Mouse (Mus musculus): Measurements from ENCODE around the gene Anapc15. TPM values are rescaled to one million over a fixed set of nuclear protein-coding genes. Genes with fewer than 3 reads are reported as not detected.

Gene Anapc15
- total RNA-seq, 2 experiments from 2014 or later = 27.4 to 33.2 TPM

- no peak for DNase-seq
These were observed 19.3 kb upstream of the Anapc15 start for GRCm38 (mm10) chr7:101844186-101844585.

GRCm38 (mm10) chr7:101847934-101848333 lies 15.6 kb upstream of the Anapc15 start:
- no peak for DNase-seq

GRCm38 (mm10) chr7:101851689-101852088 lies 11.8 kb upstream of the Anapc15 start:
- no peak for DNase-seq

- no peak for DNase-seq
These were observed 10.7 kb upstream of the Anapc15 start for GRCm38 (mm10) chr7:101852846-101853245.

- no peak for DNase-seq
These were observed 9.7 kb upstream of the Anapc15 start for GRCm38 (mm10) chr7:101853816-101854215.

GRCm38 (mm10) chr7:101857094-101857493 lies 6.4 kb upstream of the Anapc15 start, which contains the start of gene Folr2:
Gene Folr2 (minus strand): TSS chr7:101857194.
- no peak for DNase-seq

- no peak for DNase-seq
These were observed 5.2 kb upstream of the Anapc15 start for GRCm38 (mm10) chr7:101858362-101858761.

GRCm38 (mm10) chr7:101860978-101861377 lies 2.5 kb upstream of the Anapc15 start:
- peak in 1 of 2 experiments; percentile 19 for DNase-seq

GRCm38 (mm10) chr7:101862291-101862690 lies 1.2 kb upstream of the Anapc15 start:
- DNase-seq = no peak

- DNase-seq = no peak
These were observed 3.2 kb downstream of the Anapc15 start for GRCm38 (mm10) chr7:101866491-101867265.

- DNase-seq = peak in 1 of 2 experiments; percentile 21
These were observed 4.0 kb downstream of the Anapc15 start for GRCm38 (mm10) chr7:101867482-101867881.

- no peak for DNase-seq
These were observed 5.0 kb downstream of the Anapc15 start for GRCm38 (mm10) chr7:101868241-101869162.

GRCm38 (mm10) chr7:101869163-101869500 lies 5.6 kb downstream of the Anapc15 start:
- DNase-seq = no peak

GRCm38 (mm10) chr7:101870629-101871028 lies 7.1 kb downstream of the Anapc15 start, which contains the start of gene Folr1:
Gene Folr1 (minus strand): TSS chr7:101870788.
- DNase-seq = no peak

- peak in 1 of 2 experiments; percentile 35 for DNase-seq
These were observed 7.8 kb downstream of the Anapc15 start for GRCm38 (mm10) chr7:101871296-101871695.

- DNase-seq = peak; percentile 43 to 44
These were observed 12.5 kb downstream of the Anapc15 start for GRCm38 (mm10) chr7:101875978-101876377.

GRCm38 (mm10) chr7:101880855-101881254 lies 17.3 kb downstream of the Anapc15 start:
- no peak for DNase-seq

- DNase-seq = peak in 1 of 2 experiments; percentile 52
These were observed 19.1 kb downstream of the Anapc15 start for GRCm38 (mm10) chr7:101882413-101883154.

GRCm38 (mm10) chr7:101884160-101884559 lies 20.6 kb downstream of the Anapc15 start:
- no peak for DNase-seq

GRCm38 (mm10) chr7:101886274-101886673 lies 22.8 kb downstream of the Anapc15 start:
- DNase-seq = no peak

- DNase-seq = no peak
These were observed 24.9 kb downstream of the Anapc15 start for GRCm38 (mm10) chr7:101888460-101888859.

GRCm38 (mm10) chr7:101895695-101896094 lies 32.2 kb downstream of the Anapc15 start:
- DNase-seq = no peak

Measured in adrenal gland, postnatal 36 days (tissue).